Mouse (Mus musculus) erythroblast, embryonic 14.5 days (primary cell): Measurements from ENCODE around the gene Gpr12. TPM values are rescaled to one million over a fixed set of nuclear protein-coding genes. Genes with fewer than 3 reads are reported as not detected.
"Not testable (repeated sequence)": the region's sequence is repeated elsewhere in the genome, so short reads cannot be mapped to it uniquely, and the experiment has no call there.

Experiments used
- H3K27me3 ChIP-seq: 2 replicates; pipeline ENCODE4 v1.6.1; 2012; ENCODE audit warnings: inconsistent platforms; ENCODE audit not compliant: control insufficient read depth
- H3K36me3 ChIP-seq: 2 replicates; pipeline ENCODE4 v1.6.1; 2012; ENCODE audit warnings: mild to moderate bottlenecking, inconsistent platforms; ENCODE audit not compliant: control insufficient read depth
- H3K4me1 ChIP-seq: 2 replicates; pipeline ENCODE4 v1.6.1; 2012; ENCODE audit warnings: inconsistent platforms; ENCODE audit not compliant: control insufficient read depth
- H3K4me3 ChIP-seq: replicated peaks from 2 replicates; pipeline ENCODE3; 2012; ENCODE audit warnings: moderate library complexity, mild to moderate bottlenecking, inconsistent platforms
- H3K9me3 ChIP-seq: 2 replicates; pipeline ENCODE4 v1.6.1; 2012; ENCODE audit warnings: low read length, inconsistent platforms, mixed read lengths; ENCODE audit not compliant: control insufficient read depth
- GATA1 ChIP-seq: IDR thresholded peaks from 2 replicates; pipeline ENCODE4 v1.6.1; 2012; ENCODE audit warnings: low read length, inconsistent platforms, mixed read lengths
- TAL1 ChIP-seq: IDR thresholded peaks from 3 replicates; pipeline ENCODE4 v1.6.1; 2012; ENCODE audit warnings: low read length, inconsistent platforms, mixed read lengths
- polyA plus RNA-seq: library from polyadenylated mRNA; stranded (reverse); fragments of >175 nt; gene quantifications from 2 replicates; pipeline ENCODE4 v1.2.3, GENCODE M21; 2012

Gene Gpr12
- polyA plus RNA-seq, 1 experiment: not detected

- no peaks in the 10 kb centered on the region for H3K4me1 ChIP-seq
- H3K36me3 ChIP-seq: no peaks in the 10 kb centered on the region
- no peak overlapping the region for H3K4me3 ChIP-seq
- no peaks in the 10 kb centered on the region for H3K9me3 ChIP-seq
- no peaks in the 10 kb centered on the region for H3K27me3 ChIP-seq
- TF ChIP-seq TAL1: no peak
Observed at GRCm38 (mm10) chr5:146607816-146608215, 22.8 kb upstream of the Gpr12 start.

GRCm38 (mm10) chr5:146606895-146607294 lies 21.9 kb upstream of the Gpr12 start:
- Histone ChIP-seq H3K4me3 (no peak overlapping the region), H3K27me3 (no peaks in the 10 kb centered on the region), H3K9me3 (no peaks in the 10 kb centered on the region), H3K4me1 (no peaks in the 10 kb centered on the region), H3K36me3 (no peaks in the 10 kb centered on the region)
- TF ChIP-seq GATA1: no peak
- TF ChIP-seq TAL1: no peak

- no peak for TF ChIP-seq TAL1
- no peak for TF ChIP-seq GATA1
- Histone ChIP-seq H3K9me3 (0 out of 2 replicates have a peak, but pooled peaks cover 2% of the 10 kb centered on the region), H3K36me3 (no peaks in the 10 kb centered on the region), H3K4me1 (no peaks in the 10 kb centered on the region), H3K27me3 (no peaks in the 10 kb centered on the region), H3K4me3 (no peak overlapping the region)
Observed at GRCm38 (mm10) chr5:146606221-146606620, 21.2 kb upstream of the Gpr12 start.

- Histone ChIP-seq H3K4me3 (no peak overlapping the region), H3K27me3 (no peaks in the 10 kb centered on the region), H3K36me3 (no peaks in the 10 kb centered on the region), H3K9me3 (0 out of 2 replicates have a peak, but pooled peaks cover 2% of the 10 kb centered on the region), H3K4me1 (no peaks in the 10 kb centered on the region)
- no peak for TF ChIP-seq GATA1
- TF ChIP-seq TAL1: no peak
Observed at GRCm38 (mm10) chr5:146599970-146600369, 14.9 kb upstream of the Gpr12 start.

GRCm38 (mm10) chr5:146599216-146599615 lies 14.2 kb upstream of the Gpr12 start:
- not testable (repeated sequence) for H3K27me3 ChIP-seq, H3K4me1 ChIP-seq, H3K4me3 ChIP-seq, H3K36me3 ChIP-seq, H3K9me3 ChIP-seq

GRCm38 (mm10) chr5:146598215-146599119 lies 13.4 kb upstream of the Gpr12 start:
- Histone ChIP-seq H3K27me3 (no peaks in the 10 kb centered on the region), H3K4me1 (no peaks in the 10 kb centered on the region), H3K4me3 (no peak overlapping the region), H3K9me3 (0 out of 2 replicates have a peak, but pooled peaks cover 2% of the 10 kb centered on the region), H3K36me3 (no peaks in the 10 kb centered on the region)
- TF ChIP-seq GATA1 (no peak), TAL1 (no peak)

GRCm38 (mm10) chr5:146597503-146597874 lies 12.4 kb upstream of the Gpr12 start:
- no peaks in the 10 kb centered on the region for H3K36me3 ChIP-seq
- H3K9me3 ChIP-seq: 0 out of 2 replicates have a peak, but pooled peaks cover 2% of the 10 kb centered on the region
- no peak overlapping the region for H3K4me3 ChIP-seq
- no peaks in the 10 kb centered on the region for H3K4me1 ChIP-seq
- H3K27me3 ChIP-seq: no peaks in the 10 kb centered on the region
- TF ChIP-seq GATA1: no peak
- TF ChIP-seq TAL1: no peak

GRCm38 (mm10) chr5:146596612-146597502 lies 11.8 kb upstream of the Gpr12 start:
- no peaks in the 10 kb centered on the region for H3K27me3 ChIP-seq
- no peaks in the 10 kb centered on the region for H3K36me3 ChIP-seq
- TF ChIP-seq TAL1 (no peak), GATA1 (no peak)
- no peaks in the 10 kb centered on the region for H3K4me1 ChIP-seq
- 0 out of 2 replicates have a peak, but pooled peaks cover 2% of the 10 kb centered on the region for H3K9me3 ChIP-seq
- H3K4me3 ChIP-seq: no peak overlapping the region

GRCm38 (mm10) chr5:146592580-146592979 lies 7.5 kb upstream of the Gpr12 start:
- TF ChIP-seq GATA1 (no peak), TAL1 (no peak)
- H3K27me3 ChIP-seq: no peaks in the 10 kb centered on the region

More at GRCm38 (mm10) chr5:146592580-146592979, 7.5 kb upstream of the Gpr12 start:
- Histone ChIP-seq H3K9me3 (no peaks in the 10 kb centered on the region), H3K4me1 (no peaks in the 10 kb centered on the region), H3K36me3 (no peaks in the 10 kb centered on the region), H3K4me3 (no peak overlapping the region)
